Mouse (Mus musculus) liver, embryonic 13.5 days (tissue): Measurements from ENCODE around the gene Dhrs7c. TPM values are rescaled to one million over a fixed set of nuclear protein-coding genes. Genes with fewer than 3 reads are reported as not detected.

Experiments
- ATAC-seq: fragments of 200-750 bp; cut with Nextera tagmentation; 2 replicates; pipeline ENCODE4 v1.8.0; 2017; ENCODE audit warnings: low read depth, mild to moderate bottlenecking, moderate number of reproducible peaks, moderate library complexity
- DNase-seq: peaks from one replicate; pipeline ENCODE4 v3.0.0; 2022
- H3K27ac ChIP-seq: fragments of 300-500 bp; sonication (generic); 2 replicates; pipeline ENCODE4 v1.5.1; 2015; ENCODE audit warnings: moderate library complexity, mild to moderate bottlenecking, inconsistent platforms
- H3K27me3 ChIP-seq: fragments of 300-500 bp; sonication (generic); 2 replicates; pipeline ENCODE4 v1.6.1; 2015; ENCODE audit warnings: mild to moderate bottlenecking, inconsistent platforms
- H3K36me3 ChIP-seq: fragments of 300-500 bp; sonication (generic); 2 replicates; pipeline ENCODE4 v1.6.1; 2015; ENCODE audit warnings: mild to moderate bottlenecking, inconsistent platforms
- H3K4me1 ChIP-seq: fragments of 300-500 bp; sonication (generic); replicated peaks from 2 replicates; pipeline ENCODE4 v1.6.1; 2015; ENCODE audit warnings: inconsistent platforms
- H3K4me2 ChIP-seq: fragments of 300-500 bp; sonication (generic); 2 replicates; pipeline ENCODE4 v1.6.1; 2015; ENCODE audit warnings: inconsistent platforms, mild to moderate bottlenecking, moderate library complexity
- H3K4me3 ChIP-seq: fragments of 300-500 bp; sonication (generic); replicated peaks from 2 replicates; pipeline ENCODE4 v1.5.1; 2015; ENCODE audit warnings: mild to moderate bottlenecking, inconsistent platforms
- H3K9ac ChIP-seq: fragments of 300-500 bp; sonication (generic); 2 replicates; pipeline ENCODE4 v1.6.1; 2015; ENCODE audit warnings: mild to moderate bottlenecking, inconsistent platforms
- H3K9me3 ChIP-seq: fragments of 300-500 bp; sonication (generic); replicated peaks from 2 replicates; pipeline ENCODE4 v1.6.1; 2016; ENCODE audit warnings: inconsistent platforms
- WGBS: fragments of 180-500 bp; shearing (Covaris S2); methylation state at CpG from one replicate; pipeline ENCODE4 v1.1.7; 2015; ENCODE audit not compliant: insufficient replicate concordance; 5-methylcytosine and 5-hydroxymethylcytosine counted together
- polyA plus RNA-seq: library from polyadenylated mRNA; unstranded; fragments of >200 nt; fragmentation: Nextera tagmentation; extraction: Ambion mirVana; gene quantifications from 2 replicates; pipeline ENCODE4 v1.2.1, GENCODE M21; 2015

Gene Dhrs7c
- polyA plus RNA-seq, 1 experiment from 2014 or later: not detected

DNA sequence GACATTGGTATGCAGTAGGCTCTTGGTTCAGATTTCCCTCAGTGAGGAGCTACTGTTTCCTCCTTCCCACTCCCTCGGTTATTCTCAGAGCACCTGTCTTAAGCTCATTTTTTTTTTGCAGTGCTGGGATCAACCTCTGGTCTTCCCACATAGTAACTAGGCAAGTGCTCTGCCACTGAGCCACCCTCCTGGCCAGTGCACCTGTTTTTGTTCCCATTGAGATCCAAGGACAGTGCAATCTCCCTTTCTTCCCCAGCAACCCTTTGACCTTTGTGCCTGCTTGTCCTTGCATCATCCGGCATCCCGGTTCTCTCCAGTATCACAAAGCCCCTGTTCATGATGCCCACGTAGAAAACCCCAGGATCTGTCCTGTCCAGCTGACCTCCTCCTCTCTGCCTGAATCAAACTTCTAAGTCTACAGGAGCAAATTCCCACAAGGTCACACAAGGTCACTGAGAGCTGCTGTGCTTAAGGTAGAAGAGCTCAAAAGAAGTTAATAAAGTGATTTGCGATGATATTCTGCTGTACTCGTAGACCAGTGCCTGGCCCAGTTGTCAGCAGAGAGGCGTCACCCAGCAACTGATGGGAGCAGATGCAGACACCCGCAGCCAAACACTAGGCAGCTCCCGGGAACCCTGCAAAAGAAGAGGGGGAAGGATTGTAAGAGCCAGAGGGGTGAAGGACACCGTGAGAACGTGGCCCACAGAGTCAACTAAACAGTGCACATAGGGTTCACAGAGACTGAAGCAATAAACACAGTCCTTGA is 9.0 kb downstream of the Dhrs7c start:
- H3K4me1 ChIP-seq: no peaks in the 10 kb centered on the region
- no peak overlapping the region for H3K4me3 ChIP-seq
- H3K9ac ChIP-seq: no peak overlapping the region
- H3K9me3 ChIP-seq: no peaks in the 10 kb centered on the region
- H3K27me3 ChIP-seq: no peaks in the 10 kb centered on the region
- WGBS: 69% methylated on average over 11 of the region's 11 CpGs
- no peak overlapping the region for H3K4me2 ChIP-seq
- H3K36me3 ChIP-seq: no peaks in the 10 kb centered on the region
- DNase-seq (no peak), ATAC-seq (no peak)
- H3K27ac ChIP-seq: no peak overlapping the region

DNA sequence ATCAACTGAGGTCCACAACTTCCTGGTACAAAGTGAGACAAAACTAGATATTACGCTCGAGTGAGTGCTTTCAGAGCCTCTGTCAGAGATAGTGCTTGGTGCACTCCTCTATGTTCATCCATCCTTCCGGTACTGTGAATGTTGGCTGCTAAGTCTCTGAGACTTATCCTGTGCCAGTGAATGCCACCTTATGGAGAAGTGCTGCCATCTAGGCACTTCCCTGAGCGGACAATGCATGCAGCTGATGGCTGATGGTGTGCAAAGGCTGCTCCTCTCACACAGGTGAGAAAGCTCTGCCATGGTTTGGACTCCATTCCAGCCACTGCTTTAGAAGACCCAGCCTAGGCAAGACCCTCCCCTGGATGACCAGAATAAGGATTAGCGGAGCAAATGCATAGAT is 10.1 kb downstream of the Dhrs7c start:
- Histone ChIP-seq H3K9ac (no peak overlapping the region), H3K9me3 (no peaks in the 10 kb centered on the region), H3K4me3 (no peak overlapping the region), H3K27me3 (no peaks in the 10 kb centered on the region), H3K27ac (no peak overlapping the region), H3K4me1 (no peaks in the 10 kb centered on the region), H3K36me3 (no peaks in the 10 kb centered on the region), H3K4me2 (no peak overlapping the region)
- ATAC-seq: no peak
- 54% methylated on average over 5 of the region's 5 CpGs for WGBS
- DNase-seq: no peak

DNA sequence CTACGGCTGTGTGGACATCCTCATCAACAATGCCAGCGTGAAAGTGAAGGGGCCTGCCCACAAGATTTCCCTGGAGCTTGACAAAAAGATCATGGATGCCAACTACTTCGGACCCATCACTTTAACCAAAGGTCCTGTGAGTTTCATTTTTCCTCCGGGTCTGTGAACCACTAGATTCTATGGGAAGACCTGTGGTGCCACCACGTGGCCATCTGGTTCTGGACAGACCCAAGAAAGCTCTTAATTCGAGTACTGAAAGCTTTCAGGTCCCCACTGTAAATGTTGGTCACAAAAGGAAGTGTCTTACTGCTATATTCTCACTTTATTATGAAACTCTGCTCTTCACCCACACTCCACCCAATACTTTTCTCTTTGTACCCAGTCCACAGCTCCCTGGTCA is 13.5 kb downstream of the Dhrs7c start:
- H3K4me2 ChIP-seq: no peak overlapping the region
- H3K27ac ChIP-seq: no peak overlapping the region
- 58% methylated on average over 6 of the region's 6 CpGs for WGBS
- H3K9ac ChIP-seq: no peak overlapping the region
- no peaks in the 10 kb centered on the region for H3K9me3 ChIP-seq
- no peaks in the 10 kb centered on the region for H3K4me1 ChIP-seq
- no peak for ATAC-seq
- no peak overlapping the region for H3K4me3 ChIP-seq
- no peak for DNase-seq
- H3K36me3 ChIP-seq: no peaks in the 10 kb centered on the region
- H3K27me3 ChIP-seq: no peaks in the 10 kb centered on the region

DNA sequence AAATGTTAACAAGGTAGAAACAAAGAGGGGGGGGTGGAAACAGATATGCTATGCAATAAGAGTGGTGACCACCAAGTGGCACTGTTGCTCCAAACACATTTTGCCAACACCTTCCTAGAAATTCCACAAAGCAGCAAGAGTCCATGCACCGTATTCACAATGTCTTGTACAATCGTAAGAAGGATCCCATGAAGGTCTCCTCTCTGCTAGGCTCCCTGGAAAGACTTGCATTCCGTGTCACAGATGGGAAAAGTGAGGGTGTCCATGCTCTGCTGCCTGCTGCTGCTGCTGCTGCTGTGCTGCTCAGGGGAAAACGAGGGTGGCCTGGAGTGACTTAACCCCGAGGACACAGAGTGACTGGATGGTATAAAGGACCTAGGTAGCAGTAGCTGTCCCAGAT is 21.6 kb downstream of the Dhrs7c start:
- H3K9me3 ChIP-seq: no peaks in the 10 kb centered on the region
- no peak overlapping the region for H3K4me3 ChIP-seq
- WGBS: 11% methylated on average over 5 of the region's 5 CpGs
- H3K4me1 ChIP-seq: no peaks in the 10 kb centered on the region
- H3K4me2 ChIP-seq: no peak overlapping the region
- no peaks in the 10 kb centered on the region for H3K27me3 ChIP-seq
- DNase-seq (no peak), ATAC-seq (no peak)
- H3K9ac ChIP-seq: no peak overlapping the region
- no peak overlapping the region for H3K27ac ChIP-seq
- no peaks in the 10 kb centered on the region for H3K36me3 ChIP-seq

DNA sequence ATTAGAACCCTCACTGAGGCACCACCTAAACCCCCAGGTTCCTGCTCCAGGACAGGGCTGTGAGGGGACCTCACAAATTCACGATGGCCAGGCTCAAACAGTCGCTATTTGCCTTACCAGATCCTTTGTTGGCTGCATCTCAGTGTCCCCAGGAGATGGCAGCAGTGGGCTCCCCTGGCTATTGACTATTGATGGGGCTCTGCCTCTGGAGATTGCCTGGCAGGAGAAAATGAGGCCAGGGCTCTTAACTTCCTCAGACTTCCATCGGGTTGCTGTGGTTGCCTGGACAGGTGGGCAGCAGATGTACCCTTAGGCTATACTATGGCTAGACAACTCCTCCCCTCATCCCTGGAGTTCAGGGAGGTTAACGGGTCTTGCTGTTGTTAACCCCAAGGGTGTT is 22.2 kb downstream of the Dhrs7c start:
- Histone ChIP-seq H3K27ac (no peak overlapping the region), H3K36me3 (no peaks in the 10 kb centered on the region), H3K4me1 (no peaks in the 10 kb centered on the region), H3K27me3 (no peaks in the 10 kb centered on the region), H3K9ac (no peak overlapping the region), H3K4me2 (no peak overlapping the region), H3K9me3 (no peaks in the 10 kb centered on the region), H3K4me3 (no peak overlapping the region)
- 21% methylated on average over 4 of the region's 4 CpGs for WGBS
- no peak for DNase-seq
- ATAC-seq: no peak

DNA sequence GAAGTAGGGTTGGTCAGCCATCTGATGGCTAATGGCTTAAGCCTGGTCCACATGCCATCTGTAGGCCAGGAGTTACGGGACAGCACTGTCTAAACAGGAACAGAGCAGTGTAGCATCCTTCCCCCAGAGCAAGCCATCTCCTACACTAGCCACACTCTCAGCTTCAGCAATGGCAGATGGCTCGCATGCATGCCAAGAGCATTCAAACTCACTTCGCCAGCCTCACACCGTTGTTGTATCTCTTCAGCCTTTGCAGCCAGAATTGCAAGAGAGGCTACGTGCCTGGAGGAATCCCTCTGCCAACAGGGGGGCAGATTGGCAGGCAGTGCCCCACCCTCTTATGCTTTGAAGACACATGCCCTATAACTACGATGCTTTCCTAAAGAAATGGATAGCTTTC is 23.6 kb downstream of the Dhrs7c start:
- Histone ChIP-seq H3K27ac (no peak overlapping the region), H3K4me2 (no peak overlapping the region), H3K27me3 (no peaks in the 10 kb centered on the region), H3K36me3 (no peaks in the 10 kb centered on the region), H3K9ac (no peak overlapping the region), H3K4me3 (no peak overlapping the region), H3K9me3 (no peaks in the 10 kb centered on the region), H3K4me1 (no peaks in the 10 kb centered on the region)
- 67% methylated on average over 6 of the region's 6 CpGs for WGBS
- ATAC-seq (no peak), DNase-seq (no peak)

DNA sequence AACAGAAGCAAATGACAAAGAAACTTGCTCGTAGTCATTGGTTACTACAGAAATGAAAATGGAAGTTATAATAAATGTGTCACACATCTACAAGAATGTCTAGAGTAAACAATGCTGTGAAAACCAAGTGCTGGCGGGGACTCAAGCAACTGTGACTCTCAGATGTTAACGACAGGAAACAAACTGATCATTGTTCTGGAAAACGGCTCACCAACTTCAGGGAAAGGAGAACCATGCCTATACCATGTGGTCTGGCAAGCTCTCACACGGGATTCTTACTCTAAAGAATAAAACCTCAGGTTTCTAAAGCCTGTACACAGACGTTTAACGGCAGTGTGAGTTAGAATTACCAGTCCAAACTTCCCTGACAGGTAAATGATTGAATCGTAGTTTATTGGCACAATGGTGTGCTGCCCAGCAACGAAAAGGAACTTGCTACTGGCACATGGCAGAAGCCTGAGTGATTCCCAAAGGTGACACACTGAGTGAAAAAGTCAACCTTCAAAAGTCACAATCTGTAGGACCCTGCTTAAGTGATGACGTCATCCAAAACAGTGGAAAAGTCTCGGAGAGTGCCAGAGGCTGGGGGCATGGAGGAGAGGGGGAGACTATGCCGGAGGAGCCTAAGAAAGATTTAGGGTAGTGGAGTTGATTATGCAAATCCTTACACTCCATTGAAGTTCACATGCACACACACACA is 30.5 kb downstream of the Dhrs7c start:
- DNase-seq (no peak), ATAC-seq (no peak)
- no peaks in the 10 kb centered on the region for H3K4me1 ChIP-seq
- H3K27me3 ChIP-seq: no peaks in the 10 kb centered on the region
- no peak overlapping the region for H3K9ac ChIP-seq
- 43% methylated on average over 12 of the region's 12 CpGs for WGBS
- no peak overlapping the region for H3K27ac ChIP-seq
- H3K4me2 ChIP-seq: no peak overlapping the region
- H3K36me3 ChIP-seq: no peaks in the 10 kb centered on the region
- H3K9me3 ChIP-seq: no peaks in the 10 kb centered on the region
- no peak overlapping the region for H3K4me3 ChIP-seq

DNA sequence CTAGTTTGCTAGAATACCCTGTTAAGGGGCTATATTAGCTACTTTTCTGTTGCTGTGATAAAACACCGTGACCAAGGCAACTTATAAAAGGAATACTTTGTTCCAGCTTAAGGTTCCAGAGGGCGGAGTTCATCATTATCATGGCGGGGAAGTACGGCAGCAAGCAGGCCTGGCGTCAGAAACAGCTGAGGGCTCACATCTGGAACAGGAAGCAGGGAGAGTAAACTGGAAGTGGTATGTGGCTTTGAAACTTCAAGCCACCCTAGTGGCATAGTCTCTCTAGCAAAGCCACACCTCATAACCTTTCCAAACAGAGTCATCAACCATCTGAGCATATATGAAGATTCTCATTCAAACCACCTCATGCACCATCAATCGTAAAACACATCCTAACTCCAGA is 31.5 kb downstream of the Dhrs7c start:
- 37% methylated on average over 6 of the region's 6 CpGs for WGBS
- no peak overlapping the region for H3K4me2 ChIP-seq
- H3K4me1 ChIP-seq: no peaks in the 10 kb centered on the region
- no peaks in the 10 kb centered on the region for H3K27me3 ChIP-seq
- no peak overlapping the region for H3K9ac ChIP-seq
- H3K36me3 ChIP-seq: no peaks in the 10 kb centered on the region
- DNase-seq (no peak), ATAC-seq (no peak)
- no peak overlapping the region for H3K27ac ChIP-seq
- no peak overlapping the region for H3K4me3 ChIP-seq
- no peaks in the 10 kb centered on the region for H3K9me3 ChIP-seq

DNA sequence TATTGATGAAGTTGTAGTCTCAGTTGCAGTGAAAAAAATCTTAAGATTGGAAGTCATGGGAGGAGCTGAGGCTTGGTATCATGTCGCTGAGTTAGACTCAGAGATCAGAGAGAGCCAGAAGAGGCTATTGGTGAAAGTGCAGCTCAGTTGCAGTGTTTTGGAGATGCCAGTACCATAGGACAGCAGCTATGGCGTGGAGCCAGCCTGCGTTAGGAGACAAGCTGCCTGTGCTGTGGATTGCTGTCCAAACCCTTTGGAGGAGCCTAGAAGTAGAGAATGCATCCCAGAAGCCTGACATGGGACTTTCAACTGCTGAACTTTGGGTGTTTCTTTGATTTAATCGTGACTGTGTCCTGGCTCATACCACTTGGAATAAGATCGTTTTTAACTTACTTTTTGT is 33.8 kb downstream of the Dhrs7c start:
- no peaks in the 10 kb centered on the region for H3K9me3 ChIP-seq
- no peak for DNase-seq
- no peaks in the 10 kb centered on the region for H3K27me3 ChIP-seq
- no peak overlapping the region for H3K4me3 ChIP-seq
- no peak overlapping the region for H3K4me2 ChIP-seq
- H3K9ac ChIP-seq: no peak overlapping the region
- no peaks in the 10 kb centered on the region for H3K36me3 ChIP-seq
- ATAC-seq: no peak
- no peak overlapping the region for H3K27ac ChIP-seq
- H3K4me1 ChIP-seq: no peaks in the 10 kb centered on the region
- WGBS: 48% methylated on average over 5 of the region's 5 CpGs

DNA sequence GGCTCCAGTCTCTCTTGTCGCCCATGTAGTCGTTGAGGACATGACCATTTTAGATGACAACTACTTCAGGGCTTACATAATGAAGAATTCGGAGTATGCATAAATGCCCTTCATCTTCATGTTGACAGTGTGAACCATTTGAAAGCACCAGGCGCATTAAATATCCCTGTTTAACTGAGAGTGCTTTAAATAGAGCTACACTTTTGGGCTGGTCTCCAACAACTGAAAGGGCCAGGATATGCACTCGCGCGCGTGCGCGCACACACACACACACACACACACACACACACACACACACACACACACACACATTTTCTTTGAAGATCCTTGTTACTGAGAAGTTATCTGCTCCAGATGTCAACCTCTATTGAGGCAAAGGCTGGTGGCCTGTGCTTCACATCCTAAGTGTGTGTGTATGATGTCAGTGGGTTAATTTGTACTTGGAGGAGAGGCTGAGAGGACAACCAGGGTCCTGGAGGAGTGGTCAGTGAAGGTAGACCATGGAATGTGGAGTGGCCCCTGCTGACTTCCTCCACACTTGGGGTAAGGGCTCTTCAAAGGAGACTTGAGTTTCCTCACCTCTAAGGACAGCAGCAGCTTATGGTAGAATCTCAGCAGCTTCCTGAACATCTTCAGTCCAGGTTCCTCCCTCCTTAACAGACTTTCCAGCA is 37.6 kb downstream of the Dhrs7c start:
- no peak overlapping the region for H3K9ac ChIP-seq
- ATAC-seq (no peak), DNase-seq (no peak)
- H3K27ac ChIP-seq: no peak overlapping the region
- no peaks in the 10 kb centered on the region for H3K27me3 ChIP-seq
- no peaks in the 10 kb centered on the region for H3K9me3 ChIP-seq
- H3K36me3 ChIP-seq: no peaks in the 10 kb centered on the region
- no peak overlapping the region for H3K4me2 ChIP-seq
- H3K4me3 ChIP-seq: no peak overlapping the region
- H3K4me1 ChIP-seq: no peaks in the 10 kb centered on the region
- 81% methylated on average over 10 of the region's 10 CpGs for WGBS

DNA sequence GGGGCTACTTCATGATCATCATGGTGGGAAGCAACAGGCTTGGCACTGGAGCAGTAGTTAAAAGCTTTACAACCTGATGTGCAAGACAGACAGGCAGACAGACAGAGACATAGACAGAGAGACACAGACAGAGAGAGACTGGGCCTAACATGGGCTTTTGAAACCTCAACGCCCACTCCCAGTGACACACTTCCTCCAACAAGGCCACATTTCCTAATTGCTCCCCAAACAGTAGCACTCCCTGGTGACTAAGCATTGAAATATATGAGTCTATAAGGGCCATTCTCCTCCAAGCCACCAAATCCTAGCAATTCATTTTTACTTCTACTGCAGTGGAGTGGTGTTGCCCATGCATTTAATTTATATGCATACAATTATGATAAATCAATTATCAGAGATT is 41.8 kb downstream of the Dhrs7c start:
- no peak for DNase-seq
- no peak overlapping the region for H3K4me2 ChIP-seq
- 35% methylated on average over 1 of the region's 1 CpGs for WGBS
- H3K27me3 ChIP-seq: no peaks in the 10 kb centered on the region
- no peak overlapping the region for H3K27ac ChIP-seq
- H3K4me1 ChIP-seq: no peaks in the 10 kb centered on the region
- H3K9ac ChIP-seq: no peak overlapping the region
- no peak for ATAC-seq
- H3K36me3 ChIP-seq: no peaks in the 10 kb centered on the region
- H3K4me3 ChIP-seq: no peak overlapping the region
- H3K9me3 ChIP-seq: no peaks in the 10 kb centered on the region
